Mouse (Mus musculus) bone marrow macrophage, adult 2 months (primary cell): ENCODE data around the gene Gng7. TPM values are rescaled to one million over a fixed set of nuclear protein-coding genes. Genes with fewer than 3 reads are reported as not detected.

Source experiments
- H3K27ac ChIP-seq: 2 replicates; pipeline ENCODE4 v1.5.1; 2012; ENCODE audit warnings: low read depth, low read length; ENCODE audit not compliant: insufficient read depth
- H3K4me1 ChIP-seq: 2 replicates; pipeline ENCODE4 v1.6.1; 2012; ENCODE audit warnings: low read length; ENCODE audit not compliant: control insufficient read depth, insufficient read depth
- H3K4me3 ChIP-seq: 2 replicates; pipeline ENCODE4 v1.5.1; 2012; ENCODE audit warnings: mild to moderate bottlenecking, low read length, moderate library complexity; ENCODE audit not compliant: insufficient read depth
- CTCF ChIP-seq: IDR thresholded peaks from 2 replicates; pipeline ENCODE4 v1.5.1; 2012; ENCODE audit warnings: low read depth, mild to moderate bottlenecking, low read length, moderate library complexity
- POLR2A ChIP-seq: IDR thresholded peaks from 2 replicates; pipeline ENCODE4 v1.6.1; 2012; ENCODE audit warnings: mild to moderate bottlenecking, low read depth, low read length, borderline replicate concordance
- polyA plus RNA-seq: library from polyadenylated mRNA; stranded (reverse); fragments of >200 nt; gene quantifications from 2 replicates; pipeline ENCODE4 v1.2.4, GENCODE M21; 2012; ENCODE audit not compliant: missing spikeins, insufficient read depth, insufficient read length

The Gng7 gene
- polyA plus RNA-seq, 1 experiment: 4.6 TPM

DNA sequence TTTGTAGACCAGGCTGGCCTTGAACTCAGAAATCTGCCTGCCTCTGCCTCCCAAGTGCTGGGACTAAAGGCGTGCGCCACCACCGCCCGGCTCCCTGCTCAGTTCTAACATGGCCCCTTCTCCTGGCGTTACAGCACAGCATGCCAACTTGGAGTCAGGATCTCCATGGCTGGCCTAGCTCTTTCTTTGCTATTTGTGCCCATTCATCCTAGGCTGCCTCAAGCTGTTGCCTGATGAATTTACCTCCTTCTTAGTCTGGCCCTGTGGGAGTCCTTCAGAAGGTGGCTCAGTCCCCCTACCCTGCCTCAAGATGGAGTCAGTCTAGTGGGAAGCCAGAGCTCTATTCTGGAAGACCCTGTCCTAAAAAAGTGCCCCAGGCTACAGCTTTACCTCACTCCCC, 12.1 kb upstream of the Gng7 start:
- Histone ChIP-seq H3K4me1 (peaks cover 11% of the 10 kb centered on the region), H3K27ac (peak overlapping the region; percentile 45), H3K4me3 (no peak overlapping the region)
- TF ChIP-seq POLR2A (no peak), CTCF (no peak)

DNA sequence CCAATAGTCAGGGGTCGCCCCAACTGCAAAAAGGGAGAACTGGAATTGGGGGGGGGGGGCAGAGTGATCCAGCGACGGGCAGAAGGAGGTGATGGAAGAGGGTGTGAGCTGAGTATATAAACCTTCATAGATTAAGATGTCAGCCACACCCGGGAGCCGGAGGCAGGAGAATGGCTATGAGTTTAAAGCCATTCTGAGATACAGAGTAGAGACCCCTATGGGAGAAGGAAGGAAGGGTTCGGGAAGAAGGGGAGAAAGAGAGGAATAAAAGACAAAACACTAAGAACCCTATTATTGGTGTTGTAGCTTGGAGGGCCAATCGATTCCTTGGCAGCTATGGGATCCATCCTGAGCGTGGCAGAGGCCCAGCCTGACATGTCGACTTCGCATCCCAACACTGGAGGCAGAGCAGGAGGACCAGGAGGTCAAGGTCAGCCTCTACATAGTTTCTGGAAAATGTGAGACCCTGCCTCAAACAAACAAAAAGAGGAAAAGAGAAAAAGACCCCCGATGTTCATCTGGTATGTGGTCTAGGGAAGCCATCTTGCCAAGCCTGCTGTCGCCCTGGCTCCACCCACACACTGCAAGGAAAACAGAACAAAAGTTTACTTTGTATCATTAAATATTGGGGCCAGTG, 11.0 kb upstream of the Gng7 start, which contains the start of gene Diras1:
TSS of gene Diras1 (minus strand) at position 24 of the 637 bp plus-strand sequence.
- peaks cover 11% of the 10 kb centered on the region for H3K4me1 ChIP-seq
- no peak within 1 kb of the TSS for H3K4me3 ChIP-seq
- TF ChIP-seq POLR2A: no peak
- no peak for TF ChIP-seq CTCF
- H3K27ac ChIP-seq: no peak within 1 kb of the TSS

DNA sequence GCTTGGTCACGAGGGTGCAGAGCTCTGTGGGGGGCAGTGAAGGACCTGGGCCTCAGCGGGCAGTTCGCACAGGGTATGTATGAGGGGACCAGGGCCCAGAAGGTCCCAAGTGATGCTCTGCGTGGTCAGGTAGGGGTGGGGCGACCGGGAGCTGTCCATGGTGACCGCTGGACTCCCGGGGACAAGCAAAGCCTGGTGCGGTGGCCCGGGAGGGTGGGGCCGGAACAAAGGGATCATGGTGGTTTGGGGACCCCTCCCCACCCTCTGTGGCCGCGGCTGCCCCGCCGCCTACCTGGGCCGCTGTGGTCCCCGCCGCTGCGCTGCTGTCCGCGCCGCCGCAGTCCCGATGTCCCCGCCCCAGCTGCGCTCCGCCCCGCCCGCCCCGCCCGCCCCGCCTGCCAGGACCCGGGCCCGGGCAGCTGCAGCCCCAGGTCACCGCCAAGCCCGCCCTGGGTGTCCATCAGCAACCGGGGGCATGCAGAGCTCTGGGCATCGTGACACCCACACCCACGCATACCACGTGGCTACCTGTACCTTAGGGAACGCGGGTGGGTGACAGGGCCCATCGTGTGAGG, 10.4 kb upstream of the Gng7 start:
- Histone ChIP-seq H3K4me3 (no peak overlapping the region), H3K27ac (no peak overlapping the region), H3K4me1 (peaks cover 11% of the 10 kb centered on the region)

DNA sequence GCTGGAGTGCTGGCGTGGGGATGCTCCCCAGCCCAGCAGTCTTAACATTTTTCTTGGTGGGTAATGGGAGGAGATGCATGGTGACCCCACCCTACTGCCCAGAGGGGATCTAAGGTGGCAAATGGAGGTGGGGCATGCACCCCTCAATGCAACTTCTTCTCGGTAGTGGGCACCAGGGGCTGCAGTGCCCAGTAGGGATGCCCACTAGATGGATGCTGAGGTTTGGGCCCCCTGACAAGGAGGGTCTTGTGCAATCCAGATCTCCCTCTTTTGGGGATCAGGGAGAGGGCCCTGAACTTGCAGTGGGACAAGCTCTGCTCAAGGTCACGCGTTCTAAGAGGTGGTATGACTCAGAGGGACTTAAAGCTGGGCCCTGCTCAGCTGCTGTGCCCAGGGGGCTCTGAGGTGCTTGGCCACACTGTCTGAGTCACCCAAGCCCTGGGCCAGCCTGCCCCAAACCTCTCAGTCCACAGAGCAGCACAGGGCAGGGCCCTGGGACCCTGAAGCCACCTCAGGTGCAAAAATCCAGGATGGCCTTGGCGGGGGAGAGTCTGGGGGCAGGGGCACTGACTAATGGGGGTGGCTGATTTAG, 9.7 kb upstream of the Gng7 start:
- Histone ChIP-seq H3K4me3 (no peak overlapping the region), H3K27ac (no peak overlapping the region), H3K4me1 (peaks cover 11% of the 10 kb centered on the region)
- TF ChIP-seq POLR2A: no peak
- no peak for TF ChIP-seq CTCF

More for the DNA sequence above, 10.4 kb upstream of the Gng7 start:
- TF ChIP-seq CTCF (no peak), POLR2A (no peak)

DNA sequence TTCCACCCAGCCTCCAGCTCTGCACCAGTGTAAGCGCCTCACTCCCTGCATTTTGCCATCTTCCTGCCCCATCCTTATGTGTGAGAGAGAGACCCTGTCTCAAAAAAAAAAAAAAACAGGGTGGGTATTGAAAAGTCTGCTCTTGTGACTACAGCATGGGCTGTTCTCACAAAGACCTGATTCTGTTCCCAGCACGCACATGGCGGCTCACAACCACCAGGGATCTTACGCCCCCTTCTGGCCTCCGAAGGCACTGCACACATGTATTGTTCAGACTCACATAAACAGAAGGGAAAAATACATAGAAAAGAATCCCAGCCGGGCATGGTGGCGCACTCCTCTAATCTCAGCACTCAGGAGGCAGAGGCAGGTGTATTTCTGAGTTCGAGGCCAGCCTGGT, 8.0 kb upstream of the Gng7 start:
- no peak overlapping the region for H3K27ac ChIP-seq

DNA sequence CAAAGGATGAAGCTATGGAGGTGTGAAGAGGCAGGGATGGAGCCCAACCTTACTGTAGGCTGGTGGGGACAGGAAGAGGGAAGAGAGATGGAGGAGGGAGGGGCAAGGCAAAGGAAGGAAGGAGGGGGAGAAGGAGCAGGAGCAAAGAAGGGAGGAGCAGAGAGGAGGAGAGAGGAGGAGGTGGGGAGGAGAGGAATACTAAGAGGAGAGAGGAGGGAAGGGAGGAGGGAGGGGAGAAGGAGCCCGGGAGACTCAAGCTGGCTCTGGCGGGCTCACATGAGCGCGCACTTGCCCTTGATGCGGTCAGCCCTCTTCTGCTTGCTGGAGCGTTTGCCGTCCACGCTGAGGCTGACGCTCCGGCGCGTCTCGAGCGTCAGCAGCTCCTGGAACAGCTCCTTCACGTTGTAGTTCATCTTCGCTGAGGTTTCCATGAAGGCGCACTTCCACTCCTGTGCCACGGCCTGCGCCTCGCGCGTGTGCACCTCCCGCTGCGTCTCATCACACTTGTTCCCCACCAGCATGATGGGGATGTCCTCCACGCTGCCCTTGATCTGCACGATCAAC, 6.9 kb upstream of the Gng7 start:
- Histone ChIP-seq H3K27ac (no peak overlapping the region), H3K4me1 (no peaks in the 10 kb centered on the region; the same call in 1 of the 2 replicates), H3K4me3 (peak overlapping the region; percentile 9)
- TF ChIP-seq CTCF (no peak), POLR2A (no peak)

More for the DNA sequence above, 8.0 kb upstream of the Gng7 start:
- TF ChIP-seq POLR2A (no peak), CTCF (peak; percentile 41; the same call in 1 of the 2 replicates)
- H3K4me1 ChIP-seq: peaks cover 10% of the 10 kb centered on the region
- no peak overlapping the region for H3K4me3 ChIP-seq

DNA sequence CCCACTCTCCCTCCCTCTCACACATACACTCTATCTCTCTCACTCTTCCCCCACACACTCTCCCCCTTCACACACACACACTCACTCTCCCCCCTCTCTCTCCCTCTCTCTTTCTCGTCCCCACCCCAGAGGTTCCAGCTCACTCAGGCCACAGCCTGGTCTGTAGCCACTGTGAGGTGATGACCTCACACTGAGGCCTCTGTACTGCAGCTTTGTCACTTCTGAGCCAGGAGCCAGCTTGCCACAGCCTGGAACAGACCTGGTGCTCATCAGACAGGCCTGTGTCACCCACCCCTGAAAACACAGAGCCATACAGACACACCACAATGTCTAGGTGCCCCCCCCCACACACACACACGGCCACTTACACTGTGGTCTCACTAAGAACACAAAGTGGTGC, 5.5 kb upstream of the Gng7 start:
- H3K4me1 ChIP-seq: peaks cover 1% of the 10 kb centered on the region; the same call in 1 of the 2 replicates
- TF ChIP-seq POLR2A: no peak
- no peak for TF ChIP-seq CTCF
- H3K27ac ChIP-seq: no peak overlapping the region
- no peak overlapping the region for H3K4me3 ChIP-seq

DNA sequence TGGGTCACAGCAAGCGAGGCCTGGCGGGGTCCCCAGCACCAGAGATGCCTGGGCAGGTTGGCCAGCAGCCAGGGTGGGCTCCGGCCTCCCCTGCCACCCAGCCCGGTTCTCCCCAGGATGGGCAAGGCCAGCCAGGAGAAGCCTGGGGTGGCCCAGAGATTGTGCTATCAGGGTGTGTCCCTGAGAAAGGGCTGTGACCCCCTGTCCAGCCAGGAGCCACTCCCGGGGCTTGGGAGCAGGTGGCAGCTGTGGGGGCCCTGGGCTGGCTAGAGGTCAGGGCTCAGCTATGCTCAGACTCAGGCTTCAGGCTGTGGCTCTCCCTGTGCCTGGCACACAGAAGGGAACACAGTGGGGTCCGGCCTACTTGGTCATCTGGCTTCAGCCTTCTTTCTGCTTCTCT, 4.9 kb upstream of the Gng7 start:
- TF ChIP-seq POLR2A (no peak), CTCF (no peak)
- Histone ChIP-seq H3K4me3 (no peak overlapping the region), H3K27ac (no peak overlapping the region), H3K4me1 (peaks cover 2% of the 10 kb centered on the region; the same call in 1 of the 2 replicates)

DNA sequence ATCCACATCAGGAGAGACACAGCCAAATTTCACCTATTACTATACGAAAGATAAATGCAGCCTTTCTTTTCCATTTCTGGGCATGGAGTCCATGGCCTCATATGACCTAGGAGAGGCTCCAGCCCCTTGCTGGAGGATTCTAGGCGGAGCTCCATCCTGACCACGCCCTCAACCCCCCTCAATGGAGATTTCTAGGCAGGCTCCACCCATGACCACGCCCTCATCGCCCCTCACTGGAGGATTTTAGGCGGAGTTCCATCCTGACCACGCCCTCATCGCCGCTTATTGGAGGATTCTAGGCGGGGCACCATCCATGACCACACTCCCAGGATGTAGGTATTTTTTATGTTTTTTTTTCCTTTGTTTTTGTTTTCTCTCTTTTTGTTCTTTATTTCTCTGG, 3.6 kb upstream of the Gng7 start:
- peaks cover 5% of the 10 kb centered on the region; the same call in 1 of the 2 replicates for H3K4me1 ChIP-seq
- TF ChIP-seq CTCF (no peak), POLR2A (no peak)
- no peak overlapping the region for H3K4me3 ChIP-seq
- H3K27ac ChIP-seq: no peak overlapping the region

DNA sequence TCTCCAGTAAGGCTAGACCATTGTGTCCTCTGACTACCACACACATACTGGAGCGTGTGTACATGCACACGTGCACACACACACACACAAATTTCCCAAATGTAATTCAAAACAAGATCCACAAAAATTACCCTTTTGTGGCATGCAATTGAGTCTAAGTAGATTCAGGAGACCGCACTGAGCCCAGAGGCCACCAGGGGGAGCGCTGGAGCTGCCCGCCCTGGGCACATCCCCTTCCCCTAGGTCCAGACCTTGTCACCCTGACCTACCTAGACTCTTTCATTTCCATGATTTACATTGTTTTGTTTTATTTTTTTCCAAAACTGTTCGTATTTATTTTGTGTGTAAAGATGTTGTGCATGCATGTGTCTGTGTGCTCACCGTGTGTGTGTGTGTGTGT, 1.9 kb upstream of the Gng7 start:
- Histone ChIP-seq H3K27ac (no peak overlapping the region), H3K4me3 (no peak overlapping the region), H3K4me1 (peaks cover 5% of the 10 kb centered on the region; the same call in 1 of the 2 replicates)
- TF ChIP-seq CTCF (peak; percentile 90), POLR2A (no peak)
